In genomic region chr13:112751454-112752308, GRCm38 (mm10) we compare ENCODE assay signal across 9 mouse cellular contexts. TPM values are rescaled to one million over a fixed set of nuclear protein-coding genes. Genes with fewer than 3 reads are reported as not detected.
A peak's percentile ranks its signal among the peaks of the same experiment; 100 is the strongest.
DNase-seq lines count a peak whose midpoint lies in the region; ATAC-seq lines count a peak whose summit lies in the region.
"Had no signal": no experiment of that assay in that cellular context is flagged by ENCODE, and none has a peak within 500 bp of the region (broad histone marks: within the 10 kb centered on the region; RNA-seq: fewer than 3 reads in every experiment).

No protein-coding gene starts in this region.

- WGBS in intestine, embryonic 15.5 days = 18% methylated on average over 18 of the region's 18 CpGs
- WGBS in liver, embryonic 16.5 days (ENCODE audit: insufficient replicate concordance) = 12% methylated on average over 18 of the region's 18 CpGs
- 45% methylated on average over 18 of the region's 18 CpGs for WGBS in neural tube, embryonic 11.5 days

- H3K9ac ChIP-seq in intestine, embryonic 15.5 days = no peak overlapping the region
- peak overlapping the region; percentile 33 for H3K9ac ChIP-seq in liver, embryonic 16.5 days (ENCODE audit: low read depth, low read length)
- no peak overlapping the region for H3K9ac ChIP-seq in neural tube, embryonic 11.5 days (ENCODE audit: low read length)

- peak; percentile 81 for ATAC-seq in intestine, embryonic 15.5 days
- ATAC-seq in liver, embryonic 16.5 days (ENCODE audit: low read depth) = peak; percentile 39
- ATAC-seq in neural tube, embryonic 11.5 days (ENCODE audit: insufficient read depth, low FRiP score, low TSS enrichment) = peak; percentile 52; the same call in 1 of the 2 replicates

- no peaks in the 10 kb centered on the region for H3K36me3 ChIP-seq in intestine, embryonic 15.5 days
- H3K36me3 ChIP-seq in liver, embryonic 16.5 days (ENCODE audit: control insufficient read depth, insufficient read depth) = no peaks in the 10 kb centered on the region
- H3K36me3 ChIP-seq in neural tube, embryonic 11.5 days (ENCODE audit: control insufficient read depth, insufficient read depth, low read length) = no peaks in the 10 kb centered on the region

- no peak overlapping the region for H3K4me3 ChIP-seq in intestine, embryonic 15.5 days (replicated peaks)
- H3K4me3 ChIP-seq in liver, embryonic 16.5 days (ENCODE audit: low read depth, low read length) = peak overlapping the region; percentile 0; the same call in 1 of the 2 replicates
- H3K4me3 ChIP-seq in neural tube, embryonic 11.5 days (ENCODE audit: low read depth, low read length) = no peak overlapping the region

- peaks cover 39% of the 10 kb centered on the region for H3K4me1 ChIP-seq in intestine, embryonic 15.5 days (replicated peaks)
- peaks cover 55% of the 10 kb centered on the region for H3K4me1 ChIP-seq in liver, embryonic 16.5 days (ENCODE audit: control insufficient read depth, low read depth, low read length)
- H3K4me1 ChIP-seq in neural tube, embryonic 11.5 days (ENCODE audit: control insufficient read depth, insufficient read depth, low read length) = peaks cover 6% of the 10 kb centered on the region; the same call in 1 of the 2 replicates

- peak; percentile 53 for DNase-seq in layer of hippocampus, adult 11-12 months (ENCODE audit: low spot score)
- no peak for DNase-seq in layer of hippocampus, postnatal 25 days (ENCODE audit: extremely low spot score in 1 of 2, low spot score in 1 of 2)
- DNase-seq in embryo, embryonic 10 days (ENCODE audit: low spot score) = peak; percentile 77
- peak; percentile 99 for DNase-seq in heart, adult 11 months
- DNase-seq in neural tube, embryonic 11.5 days (ENCODE audit: low spot score) = peak; percentile 65
- peak; percentile 60 for DNase-seq in thymus, postnatal 14 days

- H3K27ac ChIP-seq in intestine, embryonic 15.5 days = peak overlapping the region; percentile 84
- H3K27ac ChIP-seq in liver, embryonic 16.5 days (ENCODE audit: low read length) = peak overlapping the region; percentile 70
- H3K27ac ChIP-seq in neural tube, embryonic 11.5 days (ENCODE audit: low read depth, low read length) = 0 out of 2 replicates have a peak overlapping the region, but pooled peaks have one; percentile 1

- H3K27me3 ChIP-seq in intestine, embryonic 15.5 days (replicated peaks) = no peaks in the 10 kb centered on the region
- H3K27me3 ChIP-seq in liver, embryonic 16.5 days (ENCODE audit: control insufficient read depth, insufficient read depth, low read depth, low read length) = no peaks in the 10 kb centered on the region
- H3K27me3 ChIP-seq in neural tube, embryonic 11.5 days (ENCODE audit: control insufficient read depth, insufficient read depth, low read length) = no peaks in the 10 kb centered on the region
- H3K27me3 ChIP-seq: CH12.LX had no signal

- H3K4me2 ChIP-seq in intestine, embryonic 15.5 days (replicated peaks) = peak overlapping the region; percentile 38
- H3K4me2 ChIP-seq in liver, embryonic 16.5 days (ENCODE audit: low read depth, low read length) = peak overlapping the region; percentile 44
- H3K4me2 ChIP-seq in neural tube, embryonic 11.5 days (ENCODE audit: low read depth) = no peak overlapping the region; the same call in 1 of the 2 replicates

- no peaks in the 10 kb centered on the region for H3K9me3 ChIP-seq in intestine, embryonic 15.5 days
- no peaks in the 10 kb centered on the region for H3K9me3 ChIP-seq in liver, embryonic 16.5 days (replicated peaks; ENCODE audit: control insufficient read depth, low read length)
- no peaks in the 10 kb centered on the region for H3K9me3 ChIP-seq in neural tube, embryonic 11.5 days (ENCODE audit: control insufficient read depth, low read length)

RNA-seq across cellular contexts. Expression of gene Plpp1, which starts 48.9 kb away (rescaled TPM):
- 10 to 100 TPM; 30.9 to 33.1 TPM for total RNA-seq in layer of hippocampus, postnatal 25 days (2021)
- polyA plus RNA-seq in intestine, embryonic 15.5 days (2015; fragmentation: Nextera tagmentation; extraction: Ambion mirVana) = 83.2 and 84.5 TPM in 2 replicates
- 42.6 and 44.4 TPM in 2 replicates for polyA plus RNA-seq in liver, embryonic 16.5 days (2015; fragmentation: Nextera tagmentation; extraction: Ambion mirVana)
- 19.5 and 21.4 TPM in 2 replicates for polyA plus RNA-seq in neural tube, embryonic 11.5 days (2014; fragmentation: Nextera tagmentation; extraction: Ambion mirVana)

Comparison
In these comparisons a context has a peak if more than half of its experiments do, and no peak if none do; other contexts are left out.
1. DNase-seq: peak in layer of hippocampus, adult 11-12 months (single experiment), embryo, embryonic 10 days (single experiment), heart, adult 11 months (single experiment), neural tube, embryonic 11.5 days (single experiment) and thymus, postnatal 14 days (single experiment); none in layer of hippocampus, postnatal 25 days (0 of 2).
2. H3K27ac ChIP-seq: peak in every context shown above with its lines; median percentile 84 in intestine, embryonic 15.5 days; 70 in liver, embryonic 16.5 days; 1 in neural tube, embryonic 11.5 days.
3. Peak in every context shown above with its lines, with median percentiles within 50 percentile points of each other: ATAC-seq.